Mouse (Mus musculus) cerebellum, adult 2 months (tissue): ENCODE data around the gene Jun. TPM values are rescaled to one million over a fixed set of nuclear protein-coding genes. Genes with fewer than 3 reads are reported as not detected.

Source experiments
- DNase-seq, 2 experiments: peaks; one replicate each; pipeline ENCODE4 v3.0.0; 2021
- H3K27ac ChIP-seq: fragments of 200-500 bp; 2 replicates; pipeline ENCODE4 v1.5.1; 2012; ENCODE audit warnings: low read length, control low read depth, inconsistent platforms; ENCODE audit not compliant: insufficient read depth
- H3K27me3 ChIP-seq: fragments of 200-500 bp; 2 replicates; pipeline ENCODE4 v1.6.1; 2012; ENCODE audit warnings: inconsistent platforms, mild to moderate bottlenecking, low read length, moderate library complexity; ENCODE audit not compliant: control insufficient read depth, insufficient read depth
- H3K4me1 ChIP-seq: fragments of 200-500 bp; 2 replicates; pipeline ENCODE4 v1.6.1; 2011; ENCODE audit warnings: low read length; ENCODE audit not compliant: control insufficient read depth, insufficient read depth
- H3K4me3 ChIP-seq: fragments of 200-500 bp; replicated peaks from 2 replicates; pipeline ENCODE3; 2011; ENCODE audit warnings: mild to moderate bottlenecking, low read depth, low read length, control low read depth; ENCODE audit not compliant: insufficient read depth
- CTCF ChIP-seq: fragments of 200-500 bp; IDR thresholded peaks from 2 replicates; pipeline ENCODE4 v1.5.1; 2011; ENCODE audit warnings: low read depth, mild to moderate bottlenecking, control low read depth, low read length, moderate library complexity, borderline replicate concordance; ENCODE audit not compliant: insufficient read depth
- POLR2A ChIP-seq: fragments of 200-500 bp; IDR thresholded peaks from 2 replicates; pipeline ENCODE4 v1.6.1; 2011; ENCODE audit warnings: low read length, control low read depth, borderline replicate concordance; ENCODE audit not compliant: insufficient read depth
- WGBS: fragments of 180-500 bp; shearing (Covaris S2); methylation state at CpG from one replicate; pipeline ENCODE4 v1.1.7; 2018; 5-methylcytosine and 5-hydroxymethylcytosine counted together
- polyA plus RNA-seq: library from polyadenylated mRNA; depleted of rRNA; stranded (reverse); fragments of >200 nt; gene quantifications from 2 replicates; pipeline ENCODE4 v1.2.3, GENCODE M21; 2012

The Jun gene
- polyA plus RNA-seq, 1 experiment: 50.8 TPM

- no peaks in the 10 kb centered on the region for H3K27me3 ChIP-seq
- peaks cover 9% of the 10 kb centered on the region for H3K4me1 ChIP-seq
- no peak overlapping the region for H3K4me3 ChIP-seq
- 86% methylated on average over 8 of the region's 8 CpGs for WGBS
- no peak overlapping the region for H3K27ac ChIP-seq
- DNase-seq: no peak
- TF ChIP-seq POLR2A: no peak
- no peak for TF ChIP-seq CTCF
Observed at GRCm38 (mm10) chr4:95083957-95084356, 31.9 kb upstream of the Jun start.

GRCm38 (mm10) chr4:95083191-95083729 is 31.2 kb upstream of the Jun start:
- TF ChIP-seq POLR2A (no peak), CTCF (no peak)
- no peak for DNase-seq
- WGBS: 37% methylated on average over 5 of the region's 5 CpGs

GRCm38 (mm10) chr4:95082481-95083088 is 30.6 kb upstream of the Jun start:
- Histone ChIP-seq H3K27ac (no peak overlapping the region), H3K27me3 (no peaks in the 10 kb centered on the region), H3K4me3 (no peak overlapping the region), H3K4me1 (peaks cover 9% of the 10 kb centered on the region)
- WGBS: 22% methylated on average over 4 of the region's 4 CpGs
- DNase-seq: peak; percentile 60 to 68
- no peak for TF ChIP-seq CTCF
- no peak for TF ChIP-seq POLR2A

More at GRCm38 (mm10) chr4:95083191-95083729, 31.2 kb upstream of the Jun start:
- Histone ChIP-seq H3K4me1 (peaks cover 9% of the 10 kb centered on the region), H3K4me3 (no peak overlapping the region), H3K27ac (no peak overlapping the region), H3K27me3 (no peaks in the 10 kb centered on the region)

GRCm38 (mm10) chr4:95081632-95082031 is 29.6 kb upstream of the Jun start:
- Histone ChIP-seq H3K4me3 (no peak overlapping the region), H3K27ac (no peak overlapping the region), H3K4me1 (peaks cover 9% of the 10 kb centered on the region), H3K27me3 (no peaks in the 10 kb centered on the region)
- DNase-seq: no peak
- TF ChIP-seq POLR2A: no peak
- no peak for TF ChIP-seq CTCF
- 76% methylated on average over 8 of the region's 8 CpGs for WGBS

GRCm38 (mm10) chr4:95078625-95079024 is 26.6 kb upstream of the Jun start:
- H3K27me3 ChIP-seq: no peaks in the 10 kb centered on the region
- H3K4me1 ChIP-seq: peaks cover 9% of the 10 kb centered on the region
- H3K27ac ChIP-seq: no peak overlapping the region
- 57% methylated on average over 8 of the region's 8 CpGs for WGBS
- TF ChIP-seq POLR2A: no peak
- no peak for TF ChIP-seq CTCF
- no peak overlapping the region for H3K4me3 ChIP-seq
- no peak for DNase-seq

- no peak for TF ChIP-seq CTCF
- no peak for TF ChIP-seq POLR2A
- Histone ChIP-seq H3K27ac (no peak overlapping the region), H3K4me3 (no peak overlapping the region), H3K4me1 (no peaks in the 10 kb centered on the region), H3K27me3 (no peaks in the 10 kb centered on the region)
- no peak for DNase-seq
- WGBS: 67% methylated on average over 14 of the region's 14 CpGs
Observed at GRCm38 (mm10) chr4:95076279-95076678, 24.3 kb upstream of the Jun start.

GRCm38 (mm10) chr4:95075591-95076002 is 23.6 kb upstream of the Jun start:
- no peak overlapping the region for H3K27ac ChIP-seq
- no peaks in the 10 kb centered on the region for H3K27me3 ChIP-seq
- no peaks in the 10 kb centered on the region for H3K4me1 ChIP-seq
- no peak for DNase-seq
- TF ChIP-seq CTCF: no peak
- TF ChIP-seq POLR2A: no peak
- 90% methylated on average over 17 of the region's 17 CpGs for WGBS
- no peak overlapping the region for H3K4me3 ChIP-seq

GRCm38 (mm10) chr4:95074319-95074718 is 22.3 kb upstream of the Jun start:
- DNase-seq: no peak
- no peak for TF ChIP-seq CTCF
- TF ChIP-seq POLR2A: no peak
- Histone ChIP-seq H3K4me1 (no peaks in the 10 kb centered on the region), H3K27me3 (no peaks in the 10 kb centered on the region), H3K4me3 (no peak overlapping the region), H3K27ac (no peak overlapping the region)
- WGBS: 94% methylated on average over 6 of the region's 6 CpGs
